Comparison of ENCODE assay signal across 12 mouse cellular contexts in the genomic region with DNA sequence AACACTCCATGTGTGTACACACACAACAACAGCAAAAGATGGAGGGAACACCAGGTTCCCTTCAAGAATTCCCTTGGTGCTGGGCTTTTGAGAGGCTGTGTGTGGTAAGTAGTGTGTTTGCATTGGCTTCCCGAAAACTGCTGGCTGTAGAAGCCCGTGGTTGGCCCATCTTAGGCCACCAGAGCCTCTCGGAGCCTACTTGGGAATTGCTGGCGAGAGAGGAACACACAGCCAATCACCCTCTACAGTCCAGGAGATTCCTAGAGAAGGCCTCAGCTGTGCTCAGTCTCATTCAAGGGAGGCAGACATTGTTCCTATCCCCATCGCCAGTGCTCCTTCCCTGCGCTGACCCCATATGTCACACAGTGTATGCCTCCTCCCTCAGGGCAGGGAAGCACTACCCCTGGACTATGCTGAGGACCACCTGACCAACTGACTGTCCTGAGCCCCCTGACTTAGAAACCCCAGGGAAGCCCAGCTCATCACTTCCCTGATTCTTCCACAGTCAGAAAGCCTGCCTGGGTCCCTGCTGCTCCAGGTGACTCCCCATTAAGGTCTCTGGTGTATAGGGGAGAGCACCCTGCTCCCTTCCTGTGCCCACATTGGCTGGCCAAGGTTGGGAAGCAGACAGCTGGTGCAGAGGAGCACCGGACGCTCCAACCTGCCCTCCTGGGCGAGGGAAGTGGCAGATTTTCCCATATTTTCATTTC.
DNase-seq lines count a peak whose midpoint lies in the region; ATAC-seq and TF ChIP-seq lines count a peak whose summit lies in the region.
"Had no signal": no experiment of that assay in that cellular context is flagged by ENCODE, and none has a peak within 500 bp of the region (broad histone marks: within the 10 kb centered on the region; RNA-seq: fewer than 3 reads in every experiment).

No protein-coding gene starts in this region.

- no peak overlapping the region for H3K4me3 ChIP-seq in CH12.LX (replicated peaks in 1 of 3; ENCODE audit: low read depth in 2 of 3, low read length in 2 of 3, poor library complexity in 1 of 3)
- no peak overlapping the region for H3K4me3 ChIP-seq in embryonic facial prominence, embryonic 11.5 days (ENCODE audit: low read depth, low read length)
- no peak overlapping the region for H3K4me3 ChIP-seq in hindbrain, embryonic 12.5 days
- H3K4me3 ChIP-seq in midbrain, embryonic 13.5 days (replicated peaks), result no peak overlapping the region
- H3K4me3 ChIP-seq in lung, postnatal 0 days (ENCODE audit: low read depth, low read length), result no peak overlapping the region
- H3K4me3 ChIP-seq: embryonic facial prominence, embryonic 13.5 days; heart, embryonic 12.5 days; limb, embryonic 12.5 days had no signal

- no peak for TF ChIP-seq RAD21 in CH12.LX (IDR thresholded peaks at IDR 0.05; ENCODE audit: low read depth, low read length)

- no peak for TF ChIP-seq POLR2A in CH12.LX (IDR thresholded peaks at IDR 0.05; ENCODE audit: low read depth, low read length)

- no peaks in the 10 kb centered on the region for H3K79me2 ChIP-seq in CH12.LX (replicated peaks; ENCODE audit: control insufficient read depth, extremely low read depth, insufficient read depth, poor library complexity, severe bottlenecking)

- H3K27me3 ChIP-seq in CH12.LX (replicated peaks), result no peaks in the 10 kb centered on the region
- no peaks in the 10 kb centered on the region for H3K27me3 ChIP-seq in embryonic facial prominence, embryonic 11.5 days (ENCODE audit: control insufficient read depth, insufficient read depth, low read length)
- H3K27me3 ChIP-seq in hindbrain, embryonic 12.5 days, result no peaks in the 10 kb centered on the region; the same call in 1 of the 2 replicates
- H3K27me3 ChIP-seq in midbrain, embryonic 13.5 days, result peaks cover 7% of the 10 kb centered on the region; the same call in 1 of the 2 replicates
- H3K27me3 ChIP-seq in lung, postnatal 0 days (replicated peaks; ENCODE audit: insufficient read depth, low read length), result no peaks in the 10 kb centered on the region
- H3K27me3 ChIP-seq: embryonic facial prominence, embryonic 13.5 days; heart, embryonic 12.5 days; limb, embryonic 12.5 days had no signal

- in situ Hi-C loops in CH12.LX (cut with MboI; ENCODE audit: low pct_ligation_motif_present, low pct_unique_long_range_greater_than_20kb, low sequenced_read_pairs), result no loop called here

- no peak overlapping the region for H3K27ac ChIP-seq in CH12.LX (ENCODE audit: insufficient read depth, low read depth)
- H3K27ac ChIP-seq in embryonic facial prominence, embryonic 11.5 days (replicated peaks; ENCODE audit: low read depth, low read length), result 0 out of 2 replicates have a peak overlapping the region, but pooled peaks have one; percentile 16
- H3K27ac ChIP-seq in hindbrain, embryonic 12.5 days, result peak overlapping the region; percentile 85
- peak overlapping the region; percentile 78 for H3K27ac ChIP-seq in midbrain, embryonic 13.5 days
- no peak overlapping the region for H3K27ac ChIP-seq in lung, postnatal 0 days (ENCODE audit: low read length)
- H3K27ac ChIP-seq: embryonic facial prominence, embryonic 13.5 days; limb, embryonic 12.5 days had no signal

- no peaks in the 10 kb centered on the region for H3K9me3 ChIP-seq in CH12.LX (replicated peaks; ENCODE audit: low read length)
- H3K9me3 ChIP-seq in embryonic facial prominence, embryonic 11.5 days (replicated peaks; ENCODE audit: control insufficient read depth, low read length), result no peaks in the 10 kb centered on the region
- H3K9me3 ChIP-seq in hindbrain, embryonic 12.5 days (replicated peaks), result no peaks in the 10 kb centered on the region
- H3K9me3 ChIP-seq in midbrain, embryonic 13.5 days, result no peaks in the 10 kb centered on the region
- no peaks in the 10 kb centered on the region for H3K9me3 ChIP-seq in lung, postnatal 0 days (ENCODE audit: low read length)
- H3K9me3 ChIP-seq: embryonic facial prominence, embryonic 13.5 days; heart, embryonic 12.5 days; limb, embryonic 12.5 days had no signal

- TF ChIP-seq EP300 in CH12.LX (IDR thresholded peaks at IDR 0.05; ENCODE audit: low read length), result no peak
- TF ChIP-seq EP300 in lung, postnatal 0 days (IDR thresholded peaks at IDR 0.05), result no peak

- dilution Hi-C loops in CH12.LX (cut with MboI; ENCODE audit: extremely low pct_ligation_motif_present, extremely low pct_unique_long_range_greater_than_20kb, low sequenced_read_pairs), result no loop called here

- no peak for TF ChIP-seq CTCF in CH12.LX (conservative IDR thresholded peaks at IDR 0.05 in 1 of 2, IDR thresholded peaks at IDR 0.05 in 1 of 2; ENCODE audit: low read depth in 2 of 2, low read length in 2 of 2)
- TF ChIP-seq CTCF in lung, postnatal 0 days (IDR thresholded peaks at IDR 0.05), result no peak

- ATAC-seq in embryonic facial prominence, embryonic 11.5 days (replicated peaks; ENCODE audit: insufficient number of reproducible peaks, low FRiP score, low TSS enrichment, low read depth), result no peak
- ATAC-seq in hindbrain, embryonic 12.5 days (ENCODE audit: low FRiP score), result peak; percentile 39
- peak; percentile 41 for ATAC-seq in midbrain, embryonic 13.5 days
- no peak for ATAC-seq in monocyte, adult 5-6 weeks (replicated peaks; ENCODE audit: insufficient number of reproducible peaks, low FRiP score, low TSS enrichment, poor library complexity, severe bottlenecking)
- ATAC-seq in lung, postnatal 0 days, result no peak

- no peaks in the 10 kb centered on the region for H3K36me3 ChIP-seq in CH12.LX (replicated peaks in 1 of 2; ENCODE audit: control insufficient read depth in 1 of 2, insufficient read depth in 1 of 2, low read length in 1 of 2)
- no peaks in the 10 kb centered on the region for H3K36me3 ChIP-seq in embryonic facial prominence, embryonic 11.5 days (replicated peaks; ENCODE audit: control insufficient read depth, insufficient read depth, low read depth, low read length)
- no peaks in the 10 kb centered on the region for H3K36me3 ChIP-seq in hindbrain, embryonic 12.5 days
- H3K36me3 ChIP-seq in midbrain, embryonic 13.5 days, result no peaks in the 10 kb centered on the region
- no peaks in the 10 kb centered on the region for H3K36me3 ChIP-seq in lung, postnatal 0 days (ENCODE audit: insufficient read depth, low read length)
- H3K36me3 ChIP-seq: embryonic facial prominence, embryonic 13.5 days; limb, embryonic 12.5 days had no signal

- no peak for DNase-seq in CH12.LX (ENCODE audit: extremely low read depth)
- no peak for DNase-seq in embryonic facial prominence, embryonic 11.5 days (ENCODE audit: low spot score)
- DNase-seq in right cerebral cortex, postnatal 36 days (ENCODE audit: low spot score in 2 of 2), result no peak
- DNase-seq in lung, postnatal 0 days (ENCODE audit: low spot score), result no peak
- DNase-seq: cerebellum, adult 8-10 months; spleen, adult 18-20 months had no signal

- peak overlapping the region; percentile 14; the same call in 1 of the 2 replicates for H3K4me2 ChIP-seq in CH12.LX (ENCODE audit: insufficient read depth, low read depth, poor library complexity, severe bottlenecking)
- H3K4me2 ChIP-seq in embryonic facial prominence, embryonic 11.5 days (ENCODE audit: low read depth, low read length), result no peak overlapping the region
- H3K4me2 ChIP-seq in hindbrain, embryonic 12.5 days (replicated peaks), result 0 out of 2 replicates have a peak overlapping the region, but pooled peaks have one; percentile 20
- H3K4me2 ChIP-seq in midbrain, embryonic 13.5 days (replicated peaks), result peak overlapping the region; percentile 19; the same call in 1 of the 2 replicates
- H3K4me2 ChIP-seq in lung, postnatal 0 days (replicated peaks; ENCODE audit: low read depth, low read length), result no peak overlapping the region
- H3K4me2 ChIP-seq: embryonic facial prominence, embryonic 13.5 days; limb, embryonic 12.5 days had no signal

- 70% methylated on average over 9 of the region's 9 CpGs for WGBS in embryonic facial prominence, embryonic 11.5 days
- WGBS in hindbrain, embryonic 12.5 days, result 42% methylated on average over 9 of the region's 9 CpGs
- 43% methylated on average over 9 of the region's 9 CpGs for WGBS in midbrain, embryonic 13.5 days
- whole genome bisulfite sequencing in lung, postnatal 0 days, result 55% methylated on average over 9 of the region's 9 CpGs

- peaks cover 18 to 68% of the 10 kb centered on the region in 2 experiments for H3K4me1 ChIP-seq in CH12.LX (ENCODE audit: control insufficient read depth in 1 of 2, insufficient read depth in 2 of 2)
- peaks cover 10% of the 10 kb centered on the region for H3K4me1 ChIP-seq in embryonic facial prominence, embryonic 11.5 days (ENCODE audit: control insufficient read depth, insufficient read depth, low read length)
- H3K4me1 ChIP-seq in hindbrain, embryonic 12.5 days, result peaks cover 48% of the 10 kb centered on the region
- peaks cover 58% of the 10 kb centered on the region for H3K4me1 ChIP-seq in midbrain, embryonic 13.5 days (replicated peaks)
- H3K4me1 ChIP-seq in lung, postnatal 0 days (ENCODE audit: insufficient read depth, low read depth, low read length), result peaks cover 12% of the 10 kb centered on the region

- H3K9ac ChIP-seq in CH12.LX (ENCODE audit: insufficient read depth, low read depth), result no peak overlapping the region
- no peak overlapping the region for H3K9ac ChIP-seq in embryonic facial prominence, embryonic 11.5 days (replicated peaks; ENCODE audit: low read length)
- H3K9ac ChIP-seq in hindbrain, embryonic 12.5 days, result no peak overlapping the region
- H3K9ac ChIP-seq in midbrain, embryonic 13.5 days (replicated peaks), result no peak overlapping the region; the same call in 1 of the 2 replicates
- H3K9ac ChIP-seq in lung, postnatal 0 days (replicated peaks; ENCODE audit: low read depth), result no peak overlapping the region
- H3K9ac ChIP-seq: embryonic facial prominence, embryonic 13.5 days had no signal

TF ChIP-seq in CH12.LX, 34 proteins besides CTCF, POLR2A, EP300 and RAD21:
- no peak for TF ChIP-seq TBP (conservative IDR thresholded peaks at IDR 0.05; ENCODE audit: low read depth, low read length)
- TF ChIP-seq PAX5 (IDR thresholded peaks at IDR 0.05; ENCODE audit: low read length), result no peak
- no peak for TF ChIP-seq SIN3A (IDR thresholded peaks at IDR 0.05; ENCODE audit: low read length)
- no peak for TF ChIP-seq ZNF384 (IDR thresholded peaks at IDR 0.05; ENCODE audit: low read depth, low read length)
- TF ChIP-seq USF1 (IDR thresholded peaks at IDR 0.05; ENCODE audit: low read depth, low read length), result no peak
- TF ChIP-seq USF2 (conservative IDR thresholded peaks at IDR 0.05; ENCODE audit: low read depth, low read length), result no peak
- TF ChIP-seq JUND (conservative IDR thresholded peaks at IDR 0.05; ENCODE audit: low read depth, low read length), result no peak
- TF ChIP-seq TCF12 (IDR thresholded peaks at IDR 0.05; ENCODE audit: low read depth, low read length), result no peak
- TF ChIP-seq ZC3H11A (IDR thresholded peaks at IDR 0.05; ENCODE audit: low read depth, low read length), result no peak
- TF ChIP-seq E2F4 (IDR thresholded peaks at IDR 0.05; ENCODE audit: insufficient replicate concordance, low read depth, low read length), result no peak
- no peak for TF ChIP-seq MAZ (IDR thresholded peaks at IDR 0.05; ENCODE audit: low read depth, low read length)

Comparison
In these comparisons a context has a peak if more than half of its experiments do, and no peak if none do; other contexts are left out.
1. H3K27ac ChIP-seq: peak in embryonic facial prominence, embryonic 11.5 days (single experiment), hindbrain, embryonic 12.5 days (single experiment) and midbrain, embryonic 13.5 days (single experiment); none in CH12.LX (single experiment) and lung, postnatal 0 days (single experiment).
2. H3K4me2 ChIP-seq: peak in CH12.LX (single experiment), hindbrain, embryonic 12.5 days (single experiment) and midbrain, embryonic 13.5 days (single experiment); none in embryonic facial prominence, embryonic 11.5 days (single experiment) and lung, postnatal 0 days (single experiment).
3. ATAC-seq: peak in hindbrain, embryonic 12.5 days (single experiment) and midbrain, embryonic 13.5 days (single experiment); none in embryonic facial prominence, embryonic 11.5 days (single experiment), monocyte, adult 5-6 weeks (single experiment) and lung, postnatal 0 days (single experiment).